Comparison of ENCODE assay signal across 9 mouse cellular contexts in the genomic region with DNA sequence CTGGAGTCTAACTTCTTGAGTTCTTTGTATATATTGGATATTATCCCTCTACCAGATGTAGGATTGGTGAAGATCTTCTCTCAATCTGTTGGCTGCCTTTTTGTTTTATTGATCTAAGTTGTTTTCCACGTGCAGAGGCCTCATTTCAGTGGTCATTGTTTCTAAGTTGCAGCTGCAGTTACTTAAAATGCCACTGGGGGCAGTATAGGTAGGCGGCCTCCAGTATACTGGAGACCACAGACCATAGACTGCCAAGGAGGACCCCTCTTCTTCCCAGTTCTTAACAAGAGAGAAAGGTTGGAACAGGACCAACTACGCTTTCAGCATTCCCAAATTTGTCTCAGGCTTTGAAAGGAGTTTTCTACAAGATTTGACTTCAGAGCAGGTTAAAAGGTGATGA.
DNase-seq lines count a peak whose midpoint lies in the region; ATAC-seq and TF ChIP-seq lines count a peak whose summit lies in the region.
"Had no signal": no experiment of that assay in that cellular context is flagged by ENCODE, and none has a peak within 500 bp of the region (broad histone marks: within the 10 kb centered on the region; RNA-seq: fewer than 3 reads in every experiment).

No protein-coding gene starts in this region.

- TF ChIP-seq CTCF in MEL (IDR thresholded peaks at IDR 0.05 in 2 of 3, conservative IDR thresholded peaks at IDR 0.05 in 1 of 3; ENCODE audit: control insufficient read depth in 1 of 3, insufficient read depth in 1 of 3, low read depth in 2 of 3, low read length in 3 of 3, poor library complexity in 1 of 3, severe bottlenecking in 1 of 3): peak; percentile 9 to 29 (median 27); a peak in 3 of 6 replicates

- 33% methylated on average over 3 of the region's 3 CpGs for WGBS in hindbrain, embryonic 11.5 days
- 40% methylated on average over 3 of the region's 3 CpGs for WGBS in hindbrain, embryonic 14.5 days

- H3K4me3 ChIP-seq in hindbrain, embryonic 11.5 days (ENCODE audit: low read depth, low read length): no peak overlapping the region
- no peak overlapping the region for H3K4me3 ChIP-seq in hindbrain, embryonic 14.5 days (replicated peaks; ENCODE audit: low read length)
- no peak overlapping the region for H3K4me3 ChIP-seq in MEL (ENCODE audit: control insufficient read depth in 1 of 2, insufficient read depth in 1 of 2, low read depth in 2 of 2, low read length in 2 of 2)
- H3K4me3 ChIP-seq: limb, embryonic 13.5 days had no signal

- H3K79me2 ChIP-seq in MEL (ENCODE audit: control insufficient read depth, insufficient read depth, low read length, poor library complexity): no peaks in the 10 kb centered on the region

- DNase-seq in hindbrain, embryonic 11.5 days (ENCODE audit: low spot score): peak; percentile 22
- DNase-seq in hindbrain, embryonic 14.5 days (ENCODE audit: low spot score): no peak
- DNase-seq in CD4-positive helper T cell, adult 2 months (ENCODE audit: low read depth, low spot score): peak; percentile 25
- DNase-seq in MEL (ENCODE audit: low read depth, low spot score): peak; percentile 6
- DNase-seq in lung, postnatal 10 days: peak; percentile 29
- DNase-seq in frontal cortex, postnatal 14 days (ENCODE audit: low spot score in 2 of 2): no peak
- no peak for DNase-seq in left cerebral cortex, adult 11 months (ENCODE audit: low spot score)
- no peak for DNase-seq in right cerebral cortex, postnatal 14 days

- no peak for ATAC-seq in hindbrain, embryonic 11.5 days (ENCODE audit: low FRiP score)
- no peak for ATAC-seq in hindbrain, embryonic 14.5 days (ENCODE audit: low FRiP score)

- TF ChIP-seq RAD21 in MEL (IDR thresholded peaks at IDR 0.05; ENCODE audit: low read depth, low read length): no peak

- no peak for TF ChIP-seq EP300 in MEL (IDR thresholded peaks at IDR 0.05; ENCODE audit: low read depth in 1 of 2, low read length in 2 of 2)

- no peak overlapping the region for H3K9ac ChIP-seq in hindbrain, embryonic 11.5 days (ENCODE audit: low read depth, low read length)
- H3K9ac ChIP-seq in hindbrain, embryonic 14.5 days: no peak overlapping the region
- no peak overlapping the region for H3K9ac ChIP-seq in MEL (ENCODE audit: control insufficient read depth, low read depth, low read length, poor library complexity, severe bottlenecking)
- H3K9ac ChIP-seq: limb, embryonic 13.5 days had no signal

- no peaks in the 10 kb centered on the region for H3K4me1 ChIP-seq in hindbrain, embryonic 11.5 days (replicated peaks; ENCODE audit: control insufficient read depth, insufficient read depth, low read length)
- no peaks in the 10 kb centered on the region for H3K4me1 ChIP-seq in hindbrain, embryonic 14.5 days (replicated peaks; ENCODE audit: control insufficient read depth, insufficient read depth, low read length)
- no peaks in the 10 kb centered on the region for H3K4me1 ChIP-seq in MEL (ENCODE audit: control insufficient read depth in 1 of 2, insufficient read depth in 2 of 2, low read length in 2 of 2)
- H3K4me1 ChIP-seq: limb, embryonic 13.5 days had no signal

- H3K27me3 ChIP-seq in hindbrain, embryonic 11.5 days (ENCODE audit: control insufficient read depth, insufficient read depth, low read length): no peaks in the 10 kb centered on the region
- no peaks in the 10 kb centered on the region for H3K27me3 ChIP-seq in hindbrain, embryonic 14.5 days (ENCODE audit: control insufficient read depth, insufficient read depth, low read length)
- H3K27me3 ChIP-seq in MEL (ENCODE audit: control insufficient read depth in 1 of 2, insufficient read depth in 2 of 2, low read length in 2 of 2): no peaks in the 10 kb centered on the region
- H3K27me3 ChIP-seq: limb, embryonic 13.5 days had no signal

- TF ChIP-seq POLR2A in MEL (IDR thresholded peaks at IDR 0.05; ENCODE audit: control insufficient read depth in 1 of 2, insufficient read depth in 1 of 2, low read depth in 1 of 2, low read length in 2 of 2, poor library complexity in 1 of 2): no peak

- H3K27ac ChIP-seq in hindbrain, embryonic 11.5 days (ENCODE audit: low read depth, low read length): no peak overlapping the region
- no peak overlapping the region for H3K27ac ChIP-seq in hindbrain, embryonic 14.5 days
- H3K27ac ChIP-seq in MEL (ENCODE audit: control insufficient read depth, low read depth, low read length): no peak overlapping the region
- H3K27ac ChIP-seq: limb, embryonic 13.5 days had no signal

- H3K36me3 ChIP-seq in hindbrain, embryonic 11.5 days (ENCODE audit: control insufficient read depth, insufficient read depth, low read length): no peaks in the 10 kb centered on the region
- no peaks in the 10 kb centered on the region for H3K36me3 ChIP-seq in hindbrain, embryonic 14.5 days (replicated peaks; ENCODE audit: control insufficient read depth, insufficient read depth)
- H3K36me3 ChIP-seq in MEL (ENCODE audit: control insufficient read depth in 1 of 2, insufficient read depth in 2 of 2, low read length in 2 of 2): no peaks in the 10 kb centered on the region
- H3K36me3 ChIP-seq: limb, embryonic 13.5 days had no signal

- no peak overlapping the region for H3K4me2 ChIP-seq in hindbrain, embryonic 11.5 days (replicated peaks; ENCODE audit: low read depth, low read length)
- H3K4me2 ChIP-seq in hindbrain, embryonic 14.5 days (replicated peaks): no peak overlapping the region
- H3K4me2 ChIP-seq: limb, embryonic 13.5 days had no signal

- no peaks in the 10 kb centered on the region for H3K9me3 ChIP-seq in hindbrain, embryonic 11.5 days (ENCODE audit: control insufficient read depth, low read length)
- no peaks in the 10 kb centered on the region for H3K9me3 ChIP-seq in hindbrain, embryonic 14.5 days (ENCODE audit: control insufficient read depth, low read length)
- no peaks in the 10 kb centered on the region for H3K9me3 ChIP-seq in MEL (replicated peaks; ENCODE audit: insufficient read depth, low read length)
- H3K9me3 ChIP-seq: limb, embryonic 13.5 days had no signal

TF ChIP-seq in MEL, 35 proteins besides CTCF, POLR2A, EP300 and RAD21:
- TF ChIP-seq ZC3H11A (IDR thresholded peaks at IDR 0.05; ENCODE audit: low read depth, low read length): no peak
- TF ChIP-seq GATA1 (IDR thresholded peaks at IDR 0.05; ENCODE audit: low read depth, low read length): no peak
- no peak for TF ChIP-seq KAT2A (conservative IDR thresholded peaks at IDR 0.05; ENCODE audit: low read depth, low read length)
- no peak for TF ChIP-seq CHD2 (IDR thresholded peaks at IDR 0.05; ENCODE audit: low read length)
- TF ChIP-seq GABPA (IDR thresholded peaks at IDR 0.05; ENCODE audit: low read depth, low read length): no peak
- no peak for TF ChIP-seq MYB (IDR thresholded peaks at IDR 0.05; ENCODE audit: low read depth, low read length)
- TF ChIP-seq SMC3 (IDR thresholded peaks at IDR 0.05; ENCODE audit: low read depth, low read length): no peak
- TF ChIP-seq JUND (IDR thresholded peaks at IDR 0.05; ENCODE audit: low read depth, low read length): no peak
- no peak for TF ChIP-seq ETS1 (IDR thresholded peaks at IDR 0.05; ENCODE audit: low read depth, low read length)
- no peak for TF ChIP-seq E2F4 (IDR thresholded peaks at IDR 0.05; ENCODE audit: borderline replicate concordance, low read depth, low read length)
- TF ChIP-seq NELFE (IDR thresholded peaks at IDR 0.05; ENCODE audit: low read depth, low read length): no peak
- no peak for TF ChIP-seq POLR2AphosphoS5 (IDR thresholded peaks at IDR 0.05; ENCODE audit: borderline replicate concordance, low read depth, low read length)
- TF ChIP-seq POLR2AphosphoS2 (IDR thresholded peaks at IDR 0.05; ENCODE audit: low read length): no peak
- no peak for TF ChIP-seq MAX (IDR thresholded peaks at IDR 0.05; ENCODE audit: low read length)
- no peak for TF ChIP-seq UBTF (IDR thresholded peaks at IDR 0.05; ENCODE audit: borderline replicate concordance, insufficient read depth, low read depth, low read length)

Comparison
In these comparisons a context has a peak if more than half of its experiments do, and no peak if none do; other contexts are left out.
1. DNase-seq: peak in hindbrain, embryonic 11.5 days (single experiment), CD4-positive helper T cell, adult 2 months (single experiment), MEL (single experiment) and lung, postnatal 10 days (single experiment); none in hindbrain, embryonic 14.5 days (single experiment), frontal cortex, postnatal 14 days (0 of 2), left cerebral cortex, adult 11 months (single experiment) and right cerebral cortex, postnatal 14 days (single experiment).